Mouse (Mus musculus) 3T3-L1 (cell line): ENCODE measurements around the gene Cym.

Experiments
- DNase-seq: peaks from one replicate; pipeline ENCODE4 v3.0.0-alpha.2; 2015; ENCODE audit warnings: low read depth, low spot score

The Cym gene

GRCm38 (mm10) chr3:107221608-107222007 is at the start of gene Cym:
Gene Cym (minus strand): TSS chr3:107221732.
- no peak for DNase-seq

- DNase-seq, result peak; percentile 28
Observed at GRCm38 (mm10) chr3:107266814-107267345, 45.3 kb upstream of the Cym start.

GRCm38 (mm10) chr3:107261851-107262165 is 40.3 kb upstream of the Cym start:
- no peak for DNase-seq

GRCm38 (mm10) chr3:107260956-107261850 is 39.7 kb upstream of the Cym start:
- no peak for DNase-seq

GRCm38 (mm10) chr3:107257924-107258323 is 36.4 kb upstream of the Cym start:
- no peak for DNase-seq

- DNase-seq, result no peak
Observed at GRCm38 (mm10) chr3:107256724-107257123, 35.2 kb upstream of the Cym start.

GRCm38 (mm10) chr3:107255992-107256391 is 34.5 kb upstream of the Cym start:
- no peak for DNase-seq

GRCm38 (mm10) chr3:107253925-107254324 is 32.4 kb upstream of the Cym start:
- DNase-seq, result no peak

GRCm38 (mm10) chr3:107252035-107252434 is 30.5 kb upstream of the Cym start:
- no peak for DNase-seq

GRCm38 (mm10) chr3:107250320-107250719 is 28.8 kb upstream of the Cym start:
- no peak for DNase-seq

GRCm38 (mm10) chr3:107249042-107249441 is 27.5 kb upstream of the Cym start:
- DNase-seq, result no peak

- no peak for DNase-seq
Observed at GRCm38 (mm10) chr3:107246876-107247275, 25.3 kb upstream of the Cym start.

GRCm38 (mm10) chr3:107241389-107242094 is 20.0 kb upstream of the Cym start:
- no peak for DNase-seq

- DNase-seq, result no peak
Observed at GRCm38 (mm10) chr3:107239607-107240006, 18.1 kb upstream of the Cym start, which contains the start of gene Prok1. Gene Prok1 (minus strand): TSS chr3:107239707.

- no peak for DNase-seq
Observed at GRCm38 (mm10) chr3:107238471-107238980, 17.0 kb upstream of the Cym start.

- no peak for DNase-seq
Observed at GRCm38 (mm10) chr3:107238051-107238450, 16.5 kb upstream of the Cym start.

- no peak for DNase-seq
Observed at GRCm38 (mm10) chr3:107233945-107234344, 12.4 kb upstream of the Cym start.

- peak; percentile 94 for DNase-seq
Observed at GRCm38 (mm10) chr3:107233351-107233813, 11.8 kb upstream of the Cym start.

- no peak for DNase-seq
Observed at GRCm38 (mm10) chr3:107231202-107231601, 9.7 kb upstream of the Cym start.

- no peak for DNase-seq
Observed at GRCm38 (mm10) chr3:107230527-107230926, 9.0 kb upstream of the Cym start, which contains the start of gene A630076J17Rik. Gene A630076J17Rik (plus strand): TSS chr3:107230614.

GRCm38 (mm10) chr3:107229822-107230221 is 8.3 kb upstream of the Cym start:
- DNase-seq, result no peak

- no peak for DNase-seq
Observed at GRCm38 (mm10) chr3:107229221-107229620, 7.7 kb upstream of the Cym start.
